Mouse (Mus musculus): Measurements from ENCODE around the gene Wdr90.

Wdr90 gene

DNA sequence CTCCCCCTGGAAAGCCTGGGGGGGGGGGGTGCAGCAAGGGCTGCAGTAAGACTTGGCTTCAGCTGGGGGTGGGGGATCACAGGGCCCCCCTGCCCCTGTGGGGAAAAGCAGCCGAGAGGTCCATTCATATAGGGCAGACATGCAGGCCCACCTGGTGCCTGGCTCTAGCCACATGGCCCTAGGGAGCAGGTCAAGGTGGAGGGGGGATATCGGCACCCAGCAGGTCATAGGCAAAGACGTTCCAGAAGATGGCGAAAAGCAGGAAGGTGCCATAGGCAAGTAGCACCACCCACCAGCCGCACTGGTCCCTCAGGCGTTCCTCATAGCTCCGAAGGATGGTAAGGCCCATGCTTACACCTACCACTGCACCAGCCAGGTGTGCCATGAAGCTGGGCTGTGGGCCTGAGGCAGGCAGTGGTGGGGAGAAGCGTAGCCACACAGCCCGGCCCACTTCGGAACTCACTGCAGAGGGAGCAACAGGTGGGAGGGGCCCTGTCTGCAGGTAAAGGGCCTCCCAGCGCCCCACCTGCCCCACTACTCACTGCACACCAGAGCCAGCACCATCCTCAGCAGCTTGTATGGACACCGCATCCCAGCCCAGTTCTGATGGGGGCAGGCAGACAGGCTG, 26.6 kb downstream of the Wdr90 start:
- in situ Hi-C loops (cut with MboI; ENCODE audit: low pct_unique_long_range_greater_than_20kb in 1 of 2, low sequenced_read_pairs in 2 of 2, unreplicated experiment in 1 of 2) = no loop called here

DNA sequence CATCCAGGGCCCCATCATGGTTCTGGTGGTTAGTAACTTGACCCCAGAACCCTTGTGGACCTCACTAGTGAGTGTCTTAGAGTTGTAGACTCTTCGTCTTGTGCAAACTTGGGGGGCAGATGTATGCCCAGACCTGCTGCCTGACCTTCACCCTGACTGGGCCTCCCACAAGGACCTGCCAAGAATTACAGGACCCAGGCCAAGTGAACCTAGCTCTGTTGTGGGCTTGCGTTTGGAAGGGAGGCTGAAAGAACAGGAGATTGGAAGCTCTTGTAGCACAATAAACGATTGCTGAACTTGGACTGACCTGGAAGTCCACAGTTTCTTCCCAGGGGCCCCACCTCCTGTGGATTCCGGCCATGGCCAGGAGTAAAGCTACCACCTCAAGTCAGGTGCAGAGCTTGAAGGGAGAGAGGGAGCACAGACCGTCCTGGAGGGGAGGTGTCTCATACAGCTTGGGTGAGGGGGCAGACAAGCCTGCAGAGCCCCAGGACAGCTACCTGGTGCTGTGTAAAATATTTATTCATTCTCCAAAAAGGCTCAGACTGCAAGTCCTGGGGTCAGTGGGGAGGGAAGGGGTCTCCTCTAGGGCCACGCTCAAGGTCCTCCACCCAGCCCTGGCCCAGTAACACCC, 27.2 kb downstream of the Wdr90 start:
- in situ Hi-C loops (cut with MboI; ENCODE audit: low pct_unique_long_range_greater_than_20kb in 1 of 2, low sequenced_read_pairs in 2 of 2, unreplicated experiment in 1 of 2) = no loop called here

DNA sequence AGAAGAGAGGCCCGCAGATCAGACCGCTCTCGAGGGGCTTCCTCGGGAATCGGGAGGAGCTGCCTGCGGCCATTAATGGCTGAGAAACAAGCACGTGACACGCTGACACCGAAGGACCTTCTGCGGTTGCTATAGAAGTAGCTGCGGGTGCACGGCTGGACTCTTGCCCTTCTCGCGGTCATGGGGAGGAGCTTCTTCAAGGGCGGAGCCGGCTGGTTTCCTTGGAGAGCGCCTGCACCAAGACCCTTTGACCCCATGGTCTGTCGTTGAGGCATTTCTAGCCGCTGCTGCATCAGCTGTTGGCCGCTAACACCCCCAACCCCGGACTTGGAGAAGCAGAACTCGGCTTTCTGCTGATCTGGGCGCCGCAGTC, 28.0 kb downstream of the Wdr90 start, which contains the start of gene Stub1:
TSS of gene Stub1 (minus strand) at position 114 of the 373 bp plus-strand sequence.
- in situ Hi-C loops (cut with MboI; ENCODE audit: low pct_unique_long_range_greater_than_20kb in 1 of 2, low sequenced_read_pairs in 2 of 2, unreplicated experiment in 1 of 2) = no loop called here

DNA sequence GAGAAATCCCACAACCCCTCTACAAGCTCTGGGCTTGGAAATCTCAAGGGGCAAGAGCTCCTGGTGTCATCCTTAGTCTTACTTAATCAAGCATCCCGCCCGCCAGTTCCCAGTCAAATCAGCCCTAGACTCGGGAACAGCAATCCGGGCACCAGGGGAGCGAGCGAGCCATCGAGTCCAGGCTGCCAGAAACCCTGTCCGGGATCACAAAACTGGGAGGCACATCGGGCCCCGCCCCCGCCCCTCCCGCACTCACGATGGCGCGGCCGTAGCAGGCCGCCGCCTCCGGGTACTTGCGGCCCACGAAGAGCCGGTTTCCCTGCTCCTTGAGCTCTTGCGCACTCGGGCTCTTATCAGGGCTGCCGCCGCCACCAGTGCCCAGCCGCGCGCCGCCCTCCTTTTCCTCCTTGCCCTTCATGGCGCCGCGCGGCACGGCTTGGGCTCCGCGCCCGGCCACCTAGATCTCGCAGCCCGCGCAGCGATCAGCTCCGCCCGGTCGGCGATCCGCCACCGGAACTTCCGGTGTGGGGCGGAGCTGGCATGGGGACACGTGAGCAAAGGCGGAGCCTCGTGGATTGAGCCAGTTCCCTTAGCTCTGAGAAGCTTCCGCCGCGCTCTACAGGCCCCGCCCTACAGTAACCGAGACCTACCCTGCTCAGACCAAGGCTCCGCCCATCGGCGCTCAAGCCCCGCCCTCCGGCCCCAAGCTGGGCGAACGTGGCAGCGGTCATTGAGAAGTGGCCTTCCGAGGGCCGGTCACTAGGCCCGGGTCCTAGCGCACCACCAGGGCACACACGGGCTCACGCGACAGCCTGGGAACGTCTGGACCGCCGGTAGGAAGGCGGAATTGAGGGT, 28.6 kb downstream of the Wdr90 start:
- in situ Hi-C loops (cut with MboI; ENCODE audit: low pct_unique_long_range_greater_than_20kb in 1 of 2, low sequenced_read_pairs in 2 of 2, unreplicated experiment in 1 of 2) = no loop called here

DNA sequence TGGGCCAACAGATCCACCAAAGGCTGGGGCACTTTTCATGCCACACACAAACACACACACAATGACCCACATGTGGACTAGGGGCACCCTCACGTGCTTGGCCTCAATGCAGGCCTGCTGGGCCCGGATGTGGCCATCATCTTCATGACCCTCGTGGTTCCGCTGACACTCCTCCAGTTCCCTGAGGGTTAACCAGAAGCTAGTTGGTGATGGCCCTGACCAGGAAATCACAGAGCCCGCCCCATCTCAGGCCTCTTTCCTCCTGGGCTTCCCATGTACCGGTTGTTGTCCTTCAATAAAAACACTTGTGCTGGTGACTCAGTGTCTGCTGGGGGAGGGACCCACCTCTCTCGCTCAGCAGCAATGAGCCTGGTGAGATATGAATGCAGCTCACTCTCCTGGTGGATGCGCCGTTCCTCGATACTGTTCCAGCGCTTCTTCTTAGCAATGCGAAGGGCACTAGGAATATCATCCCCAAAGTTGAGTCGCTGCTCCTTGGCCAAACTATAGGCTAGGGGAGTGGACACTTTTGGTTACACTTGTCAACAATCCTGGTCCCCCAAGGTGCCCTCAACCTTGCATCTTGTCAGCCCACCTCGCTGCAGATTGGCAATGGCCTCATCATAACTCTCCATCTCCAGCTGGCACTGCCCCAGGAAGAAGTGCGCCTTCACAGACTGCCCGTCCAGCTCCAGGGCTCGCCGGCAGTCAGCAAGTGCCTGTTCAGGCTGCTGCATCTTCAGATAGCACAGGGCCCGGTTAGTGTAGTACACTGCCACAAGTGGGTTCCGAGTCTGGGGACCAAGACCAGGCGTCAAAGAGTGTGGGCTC, 29.6 kb downstream of the Wdr90 start:
- in situ Hi-C loops (cut with MboI; ENCODE audit: low pct_unique_long_range_greater_than_20kb in 1 of 2, low sequenced_read_pairs in 2 of 2, unreplicated experiment in 1 of 2) = no loop called here

DNA sequence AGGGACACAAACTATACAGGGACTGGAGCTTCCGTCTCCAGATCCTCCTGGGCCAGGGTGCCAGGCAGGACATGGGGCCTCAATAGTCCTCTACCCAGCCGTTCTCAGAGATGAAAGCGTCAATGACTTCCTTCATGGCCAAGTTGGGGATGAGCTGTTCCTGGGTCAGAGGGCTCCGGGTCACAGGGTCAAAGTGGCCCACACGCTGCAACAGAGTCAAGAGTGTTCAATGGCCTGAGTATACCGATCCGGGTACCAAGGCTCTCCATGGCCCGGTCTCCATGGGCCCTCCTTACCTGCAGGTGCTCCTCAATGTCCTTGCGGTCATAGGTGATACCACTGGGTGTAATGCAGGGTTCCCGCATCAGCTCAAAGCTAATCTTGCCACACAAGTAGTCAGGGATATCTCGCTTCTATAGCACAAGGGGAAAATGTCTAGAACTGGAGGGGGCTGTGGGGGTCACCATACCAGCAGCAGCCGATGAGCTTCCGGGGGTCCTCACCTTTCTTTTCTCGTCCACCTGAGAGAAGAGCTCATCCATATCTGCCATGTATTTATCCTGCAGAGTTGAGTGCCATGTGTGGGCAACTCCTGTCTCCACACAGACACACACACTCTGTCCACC, 30.4 kb downstream of the Wdr90 start:
- in situ Hi-C loops (cut with MboI; ENCODE audit: low pct_unique_long_range_greater_than_20kb in 1 of 2, low sequenced_read_pairs in 2 of 2, unreplicated experiment in 1 of 2) = no loop called here

DNA sequence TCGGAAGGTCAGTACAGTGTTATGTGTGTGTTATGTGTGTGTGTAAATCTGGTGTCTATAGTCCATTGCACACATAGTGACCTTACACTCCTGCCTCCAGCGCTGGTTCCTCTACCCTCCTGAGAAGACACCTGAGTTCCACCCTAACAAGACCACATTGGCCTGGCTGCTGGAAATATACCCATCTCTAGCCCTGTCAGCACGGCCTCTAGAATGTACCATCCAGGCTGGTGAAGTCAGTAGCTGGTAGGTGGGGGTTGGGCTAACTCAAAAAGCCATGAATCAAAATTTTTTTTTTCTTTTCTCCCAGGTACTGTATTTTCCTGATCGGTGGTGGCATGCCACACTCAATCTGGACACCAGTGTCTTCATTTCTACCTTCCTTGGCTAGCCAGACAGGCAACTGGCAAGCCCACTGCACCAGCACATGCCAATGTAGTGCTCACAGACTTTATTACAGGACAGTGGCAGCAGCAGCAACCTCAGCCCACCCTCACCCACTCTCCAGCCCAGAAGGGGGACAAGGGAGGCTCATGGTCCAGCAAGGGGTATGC, 31.0 kb downstream of the Wdr90 start:
- in situ Hi-C loops (cut with MboI; ENCODE audit: low pct_unique_long_range_greater_than_20kb in 1 of 2, low sequenced_read_pairs in 2 of 2, unreplicated experiment in 1 of 2) = no loop called here

DNA sequence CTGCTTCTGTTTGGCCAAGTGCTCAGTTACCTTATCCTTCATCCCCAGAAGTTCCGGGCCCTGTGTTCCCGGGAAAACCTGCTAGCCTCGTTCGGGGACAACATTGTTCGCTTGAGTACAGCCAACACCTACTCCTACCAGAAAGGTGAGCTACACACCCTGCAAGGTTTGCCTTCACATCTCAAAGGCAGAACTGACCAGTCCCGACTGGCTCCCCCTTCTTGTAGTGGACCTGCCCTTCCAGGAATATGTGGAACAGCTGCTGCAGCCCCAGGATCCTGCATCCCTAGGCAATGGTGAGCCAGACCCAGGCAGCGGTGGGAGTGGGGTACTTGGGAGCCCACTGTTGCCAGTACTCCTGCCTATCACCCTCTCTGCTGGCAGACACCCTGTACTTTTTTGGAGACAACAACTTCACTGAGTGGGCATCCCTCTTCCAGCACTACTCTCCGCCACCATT, 31.7 kb downstream of the Wdr90 start:
- in situ Hi-C loops (cut with MboI; ENCODE audit: low pct_unique_long_range_greater_than_20kb in 1 of 2, low sequenced_read_pairs in 2 of 2, unreplicated experiment in 1 of 2) = no loop called here

DNA sequence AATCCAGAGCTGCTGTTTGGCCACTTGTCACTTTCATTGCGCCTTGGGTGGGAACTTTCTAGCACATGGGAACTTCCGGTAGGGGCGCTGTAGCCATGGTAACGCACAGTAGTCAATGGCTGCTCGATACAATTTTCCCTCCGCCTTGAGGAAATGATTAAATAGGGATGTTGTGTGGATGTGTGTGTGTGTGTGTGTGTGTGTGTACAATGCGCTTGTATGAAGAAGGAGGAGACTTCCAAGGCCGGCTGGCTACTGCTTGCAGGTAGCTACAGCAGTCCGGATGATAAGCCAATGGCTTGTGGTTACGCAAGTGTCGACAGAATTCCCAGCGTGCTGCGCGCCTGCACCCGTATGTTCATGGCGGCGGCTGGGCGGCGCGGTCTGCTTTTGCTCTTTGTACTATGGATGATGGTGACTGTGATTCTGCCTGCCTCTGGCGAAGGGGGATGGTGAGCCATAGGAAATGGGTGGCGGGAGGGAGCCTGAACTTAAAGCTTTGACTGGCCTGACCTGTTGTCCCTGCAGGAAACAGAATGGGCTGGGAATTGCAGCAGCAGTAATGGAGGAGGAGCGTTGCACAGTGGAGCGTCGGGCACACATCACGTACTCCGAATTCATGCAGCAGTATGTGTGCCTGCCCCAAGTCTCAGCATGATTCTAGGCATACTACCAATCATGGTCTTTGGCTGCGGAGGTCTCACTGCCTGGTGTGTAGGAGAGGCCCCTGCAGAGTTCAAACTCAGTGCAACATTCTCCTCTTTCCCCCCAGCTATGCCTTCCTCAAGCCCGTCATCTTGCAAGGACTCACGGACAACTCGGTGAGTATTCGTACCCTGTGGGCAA, 32.4 kb downstream of the Wdr90 start, which contains the start of gene Jmjd8:
TSS of gene Jmjd8 (plus strand) at position 156 of the 846 bp plus-strand sequence.
- in situ Hi-C loops (cut with MboI; ENCODE audit: low pct_unique_long_range_greater_than_20kb in 1 of 2, low sequenced_read_pairs in 2 of 2, unreplicated experiment in 1 of 2) = no loop called here

DNA sequence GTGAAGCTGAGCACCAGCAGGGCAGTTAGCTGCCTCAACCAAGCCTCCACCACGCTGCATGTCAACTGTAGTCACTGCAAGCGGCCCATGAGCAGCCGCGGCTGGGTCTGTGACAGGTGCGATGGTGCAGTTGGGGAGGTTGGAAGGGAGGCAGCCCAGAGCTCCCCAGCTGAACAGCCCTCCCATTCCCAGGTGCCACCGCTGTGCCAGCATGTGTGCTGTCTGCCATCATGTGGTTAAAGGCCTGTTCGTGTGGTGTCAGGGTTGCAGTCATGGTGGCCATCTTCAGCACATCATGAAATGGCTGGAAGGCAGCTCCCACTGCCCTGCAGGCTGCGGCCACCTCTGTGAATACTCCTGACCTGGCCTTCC, 33.1 kb downstream of the Wdr90 start:
- in situ Hi-C loops (cut with MboI; ENCODE audit: low pct_unique_long_range_greater_than_20kb in 1 of 2, low sequenced_read_pairs in 2 of 2, unreplicated experiment in 1 of 2) = no loop called here

DNA sequence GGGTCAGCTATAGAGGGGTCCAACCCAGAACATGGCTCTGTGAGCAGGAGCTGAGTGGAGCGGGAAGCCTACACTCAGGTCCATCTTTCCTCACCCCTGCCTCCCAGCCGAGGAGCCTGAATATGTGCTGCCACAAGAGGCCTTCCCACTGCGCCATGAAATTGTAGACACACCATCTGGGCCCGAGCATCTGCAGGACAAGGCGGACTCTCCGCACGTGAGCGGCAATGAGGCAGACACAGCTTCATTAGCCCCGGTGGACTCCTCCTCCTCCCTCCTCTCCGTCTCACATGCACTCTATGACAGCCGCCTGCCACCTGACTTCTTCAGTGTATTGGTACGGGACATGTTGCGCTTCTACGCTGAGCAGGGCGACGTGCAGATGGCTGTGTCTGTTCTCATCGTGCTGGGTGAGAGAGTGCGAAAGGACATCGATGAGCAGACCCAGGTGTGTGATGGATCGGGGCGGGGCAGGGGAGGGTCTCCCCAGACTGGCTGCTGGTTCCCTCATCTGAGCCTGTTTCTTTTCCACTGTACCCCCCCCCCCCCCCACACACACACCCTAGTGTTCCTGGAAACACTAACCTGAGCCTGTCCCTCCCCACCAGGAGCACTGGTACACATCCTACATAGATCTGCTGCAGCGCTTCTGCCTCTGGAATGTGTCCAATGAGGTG, 33.6 kb downstream of the Wdr90 start:
- in situ Hi-C loops (cut with MboI; ENCODE audit: low pct_unique_long_range_greater_than_20kb in 1 of 2, low sequenced_read_pairs in 2 of 2, unreplicated experiment in 1 of 2) = no loop called here

DNA sequence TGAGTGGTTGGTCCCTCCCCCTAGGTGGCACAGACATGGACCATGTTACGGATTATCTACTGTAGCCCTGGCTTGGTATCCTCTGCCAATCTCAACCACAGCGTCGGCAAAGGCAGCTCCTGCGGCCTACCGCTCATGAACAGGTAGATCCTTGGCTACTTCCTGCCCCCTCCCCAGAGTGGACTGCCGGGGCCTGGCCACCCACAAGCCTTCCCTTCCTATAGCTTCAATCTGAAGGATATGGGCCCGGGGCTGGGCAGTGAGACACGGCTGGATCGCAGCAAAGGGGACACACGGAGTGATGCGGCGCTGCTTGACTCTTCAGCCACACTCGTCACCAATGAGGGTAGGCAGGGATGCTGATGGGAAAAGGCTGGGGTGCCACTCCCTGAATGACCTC, 34.3 kb downstream of the Wdr90 start:
- in situ Hi-C loops (cut with MboI; ENCODE audit: low pct_unique_long_range_greater_than_20kb in 1 of 2, low sequenced_read_pairs in 2 of 2, unreplicated experiment in 1 of 2) = no loop called here

DNA sequence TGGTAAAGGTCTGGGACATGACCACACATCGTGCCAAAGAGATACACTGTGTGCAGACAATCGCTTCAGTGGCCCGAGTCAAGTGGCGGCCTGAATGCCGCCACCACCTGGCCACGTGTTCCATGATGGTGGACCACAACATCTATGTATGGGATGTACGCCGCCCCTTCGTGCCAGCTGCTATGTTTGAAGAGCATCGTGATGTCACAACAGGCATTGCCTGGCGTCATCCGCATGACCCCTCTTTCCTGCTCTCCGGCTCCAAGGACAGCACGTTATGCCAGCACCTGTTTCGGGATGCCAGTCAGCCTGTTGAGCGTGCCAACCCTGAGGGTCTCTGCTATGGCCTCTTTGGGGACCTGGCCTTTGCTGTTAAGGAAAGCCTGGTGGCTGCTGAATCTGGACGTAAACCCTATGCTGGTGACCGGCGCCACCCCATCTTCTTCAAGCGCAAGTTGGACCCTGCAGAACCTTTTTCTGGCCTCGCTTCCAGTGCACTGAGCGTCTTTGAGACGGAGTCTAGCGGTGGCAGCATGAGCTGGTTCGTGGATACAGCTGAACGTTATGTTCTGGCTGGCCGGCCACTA, 35.2 kb downstream of the Wdr90 start:
- in situ Hi-C loops (cut with MboI; ENCODE audit: low pct_unique_long_range_greater_than_20kb in 1 of 2, low sequenced_read_pairs in 2 of 2, unreplicated experiment in 1 of 2) = no loop called here

DNA sequence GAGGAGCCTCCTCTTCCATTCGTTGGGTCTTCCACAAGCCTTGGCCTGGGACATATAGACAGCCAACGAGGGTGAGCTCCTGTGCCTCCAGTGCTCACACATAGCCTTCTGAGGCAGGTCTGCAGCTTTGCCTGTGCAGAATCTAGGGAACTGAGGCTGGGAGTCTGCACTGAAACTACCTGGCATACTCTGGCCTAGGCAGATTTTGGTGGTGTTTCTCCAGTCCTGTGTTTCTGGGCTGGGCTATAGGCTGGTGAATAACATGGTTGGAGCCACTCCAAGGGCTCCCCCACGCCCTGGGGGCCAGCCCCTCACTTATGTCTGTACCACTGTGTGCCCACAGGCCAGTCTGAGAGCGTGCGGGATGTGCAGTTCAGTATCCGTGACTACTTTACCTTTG, 36.0 kb downstream of the Wdr90 start:
- in situ Hi-C loops (cut with MboI; ENCODE audit: low pct_unique_long_range_greater_than_20kb in 1 of 2, low sequenced_read_pairs in 2 of 2, unreplicated experiment in 1 of 2) = no loop called here

DNA sequence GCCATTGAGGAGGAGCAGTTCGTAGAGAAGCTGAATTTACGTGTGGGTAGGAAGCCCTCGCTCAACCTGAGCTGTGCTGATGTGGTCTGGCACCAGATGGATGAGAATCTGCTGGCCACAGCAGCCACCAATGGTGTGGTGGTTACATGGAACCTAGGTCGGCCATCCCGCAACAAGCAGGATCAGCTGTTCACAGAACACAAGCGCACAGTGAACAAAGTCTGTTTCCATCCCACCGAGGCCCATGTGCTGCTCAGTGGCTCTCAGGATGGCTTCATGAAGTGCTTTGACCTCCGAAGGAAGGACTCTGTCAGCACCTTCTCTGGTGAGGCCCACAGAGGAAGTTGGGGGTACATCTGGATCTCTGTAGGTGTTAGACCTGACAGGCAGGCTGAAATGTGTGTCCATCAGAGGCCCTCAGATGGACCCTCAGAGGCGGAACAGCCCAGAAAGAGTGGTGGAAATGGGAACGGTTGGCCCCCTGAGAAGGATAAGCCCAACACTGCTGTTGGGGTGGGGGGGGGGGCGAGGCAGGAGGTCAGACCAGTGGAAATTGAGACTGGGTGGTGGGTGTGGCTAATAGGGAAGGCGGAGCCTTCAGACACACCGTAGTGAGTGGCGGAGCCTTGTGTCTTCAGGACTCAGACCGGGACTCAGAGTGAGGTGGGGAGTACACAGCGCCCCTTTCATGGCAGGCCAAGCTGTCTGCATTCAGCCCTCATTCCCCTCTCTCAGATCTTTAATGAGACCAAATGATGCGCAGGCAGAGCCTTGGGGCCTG, 36.7 kb downstream of the Wdr90 start:
- in situ Hi-C loops (cut with MboI; ENCODE audit: low pct_unique_long_range_greater_than_20kb in 1 of 2, low sequenced_read_pairs in 2 of 2, unreplicated experiment in 1 of 2) = no loop called here

DNA sequence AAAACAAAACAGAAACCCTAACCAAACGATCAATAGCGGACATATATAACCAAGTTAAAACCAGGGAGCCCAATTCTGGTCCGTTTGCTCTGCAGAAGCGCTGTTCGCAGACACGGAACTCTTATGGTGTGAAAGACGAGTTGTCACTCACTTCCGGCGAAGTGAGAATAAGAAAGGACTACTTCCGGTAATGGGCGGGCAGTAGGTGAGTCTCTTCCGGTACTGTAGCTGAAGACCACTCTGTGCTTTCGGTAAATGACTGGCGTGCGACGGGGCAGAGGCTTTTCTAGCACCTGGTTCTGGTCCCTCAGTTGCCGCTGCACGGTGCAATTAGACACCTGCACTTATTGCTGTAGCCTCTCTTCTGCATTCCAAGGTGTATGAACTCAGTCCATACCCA, 37.8 kb downstream of the Wdr90 start, which contains the start of gene Wdr24:
TSS of gene Wdr24 (plus strand) at position 176 of the 400 bp plus-strand sequence.
- in situ Hi-C loops (cut with MboI; ENCODE audit: low pct_unique_long_range_greater_than_20kb in 1 of 2, low sequenced_read_pairs in 2 of 2, unreplicated experiment in 1 of 2) = no loop called here
